In the genomic region with DNA sequence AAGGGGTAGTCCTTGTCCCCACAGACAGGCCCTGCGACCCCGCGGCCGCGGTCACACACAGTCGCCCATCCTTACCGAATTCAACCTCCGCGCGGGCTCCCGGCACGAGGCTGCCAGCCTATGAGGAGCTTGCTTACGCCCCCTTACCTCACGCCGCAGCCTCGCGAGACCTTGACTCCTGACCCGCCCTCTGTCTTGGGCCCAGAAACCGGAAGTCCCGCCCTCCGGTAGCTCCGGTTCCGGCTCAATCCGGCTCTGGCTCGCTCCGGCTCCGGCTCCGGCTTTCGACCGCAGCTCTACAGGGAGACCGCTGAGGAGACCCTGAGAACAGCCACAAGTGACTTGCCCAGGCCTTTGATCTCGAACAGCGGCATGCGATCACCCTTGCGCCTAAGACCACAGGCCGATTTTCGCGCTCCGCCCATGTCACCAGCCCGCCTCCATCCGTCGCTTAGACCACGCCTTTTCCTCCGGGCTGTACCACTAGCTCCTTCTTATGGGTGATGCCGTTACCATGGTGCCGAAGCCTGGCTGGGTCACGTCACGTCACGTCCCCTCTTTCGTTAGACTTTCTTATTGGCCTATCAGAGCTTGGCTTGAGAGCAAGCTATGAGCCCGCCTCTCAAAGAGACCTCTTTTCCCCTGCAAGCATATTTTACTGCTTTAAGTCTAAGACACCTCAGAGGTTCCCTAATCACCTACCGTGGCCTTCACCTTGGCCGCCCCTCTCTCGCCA, we compare ENCODE assay signal across 8 mouse cellular contexts. TPM values are rescaled to one million over a fixed set of nuclear protein-coding genes. Genes with fewer than 3 reads are reported as not detected.
DNase-seq lines count a peak whose midpoint lies in the region; ATAC-seq and TF ChIP-seq lines count a peak whose summit lies in the region.

Siah1b (minus strand) TSS at position 454 of the 736 bp plus-strand sequence.

- peak within 1 kb of the TSS; percentile 86 for H3K4me3 ChIP-seq in E14TG2a.4 (replicated peaks; ENCODE audit: low read length)
- peak within 1 kb of the TSS; percentile 56 for H3K4me3 ChIP-seq in forebrain, embryonic 12.5 days (replicated peaks)
- H3K4me3 ChIP-seq in heart, postnatal 0 days (ENCODE audit: low read depth, low read length): peak within 1 kb of the TSS; percentile 52
- peak within 1 kb of the TSS; percentile 80 for H3K4me3 ChIP-seq in liver, embryonic 16.5 days (ENCODE audit: low read depth, low read length)
- peak within 1 kb of the TSS; percentile 54 for H3K4me3 ChIP-seq in neural tube, embryonic 13.5 days
- H3K4me3 ChIP-seq in testis, adult 2 months (ENCODE audit: control insufficient read depth, low read depth, low read length): peak within 1 kb of the TSS; percentile 91

- peak; percentile 87 for DNase-seq in c-Kit-positive CD71-positive TER-119-positive erythroid progenitor cells, embryonic 14.5 days (ENCODE audit: low spot score)
- DNase-seq in heart, postnatal 0 days (ENCODE audit: low spot score): peak; percentile 92
- peak; percentile 92 to 95 for DNase-seq in kidney, postnatal 4 days

- WGBS in forebrain, embryonic 12.5 days: 26% methylated on average over 52 of the region's 54 CpGs
- 24% methylated on average over 46 of the region's 54 CpGs for WGBS in heart, postnatal 0 days
- WGBS in liver, embryonic 16.5 days (ENCODE audit: insufficient replicate concordance): 31% methylated on average over 53 of the region's 54 CpGs
- 38% methylated on average over 54 of the region's 54 CpGs for WGBS in neural tube, embryonic 13.5 days

- H3K27ac ChIP-seq in forebrain, embryonic 12.5 days: peak within 1 kb of the TSS; percentile 83
- H3K27ac ChIP-seq in heart, postnatal 0 days (ENCODE audit: low read depth): peak within 1 kb of the TSS; percentile 76
- peak within 1 kb of the TSS; percentile 86 for H3K27ac ChIP-seq in liver, embryonic 16.5 days (ENCODE audit: low read length)
- peak within 1 kb of the TSS; percentile 89 for H3K27ac ChIP-seq in neural tube, embryonic 13.5 days (replicated peaks)
- peak within 1 kb of the TSS; percentile 87 for H3K27ac ChIP-seq in testis, adult 2 months (ENCODE audit: control insufficient read depth, insufficient read depth, low read depth, low read length)

- peaks cover 14% of the 10 kb centered on the region for H3K4me1 ChIP-seq in E14TG2a.4 (replicated peaks; ENCODE audit: low read depth, low read length)
- peaks cover 5% of the 10 kb centered on the region; the same call in 1 of the 2 replicates for H3K4me1 ChIP-seq in forebrain, embryonic 12.5 days
- no peaks in the 10 kb centered on the region for H3K4me1 ChIP-seq in heart, postnatal 0 days (ENCODE audit: control insufficient read depth, insufficient read depth)
- H3K4me1 ChIP-seq in liver, embryonic 16.5 days (ENCODE audit: control insufficient read depth, low read depth, low read length): no peaks in the 10 kb centered on the region; the same call in none of the 2 replicates
- H3K4me1 ChIP-seq in neural tube, embryonic 13.5 days (replicated peaks): peaks cover 6% of the 10 kb centered on the region
- H3K4me1 ChIP-seq in testis, adult 2 months (ENCODE audit: control insufficient read depth, insufficient read depth, low read length): no peaks in the 10 kb centered on the region

- no peaks in the 10 kb centered on the region for H3K27me3 ChIP-seq in E14TG2a.4 (ENCODE audit: insufficient read depth, low read length)
- H3K27me3 ChIP-seq in forebrain, embryonic 12.5 days: peaks cover 11% of the 10 kb centered on the region
- H3K27me3 ChIP-seq in heart, postnatal 0 days (ENCODE audit: control insufficient read depth, insufficient read depth, low read length): no peaks in the 10 kb centered on the region
- no peaks in the 10 kb centered on the region for H3K27me3 ChIP-seq in liver, embryonic 16.5 days (ENCODE audit: control insufficient read depth, insufficient read depth, low read depth, low read length)
- H3K27me3 ChIP-seq in neural tube, embryonic 13.5 days: peaks cover 23% of the 10 kb centered on the region
- H3K27me3 ChIP-seq in testis, adult 2 months (ENCODE audit: control insufficient read depth, insufficient read depth, low read length): no peaks in the 10 kb centered on the region

- peak; percentile 28; the same call in 1 of the 2 replicates for TF ChIP-seq POLR2A in testis, adult 2 months (IDR thresholded peaks at IDR 0.05; ENCODE audit: control insufficient read depth, low read depth, low read length)

- peak within 1 kb of the TSS; percentile 53 for H3K9ac ChIP-seq in forebrain, embryonic 12.5 days
- H3K9ac ChIP-seq in heart, postnatal 0 days (replicated peaks; ENCODE audit: low read depth, low read length): peak within 1 kb of the TSS; percentile 46
- peak within 1 kb of the TSS; percentile 80 for H3K9ac ChIP-seq in liver, embryonic 16.5 days (ENCODE audit: low read depth, low read length)
- H3K9ac ChIP-seq in neural tube, embryonic 13.5 days: peak within 1 kb of the TSS; percentile 62

- TF ChIP-seq CTCF in E14TG2a.4 (conservative IDR thresholded peaks at IDR 0.05; ENCODE audit: low read length): no peak
- no peak for TF ChIP-seq CTCF in heart, postnatal 0 days (IDR thresholded peaks at IDR 0.05; ENCODE audit: low read depth)
- no peak for TF ChIP-seq CTCF in testis, adult 2 months (IDR thresholded peaks at IDR 0.05; ENCODE audit: control insufficient read depth, insufficient read depth, insufficient replicate concordance, low read depth, low read length)

- H3K9me3 ChIP-seq in E14TG2a.4 (ENCODE audit: low read length): no peaks in the 10 kb centered on the region
- no peaks in the 10 kb centered on the region for H3K9me3 ChIP-seq in forebrain, embryonic 12.5 days
- no peaks in the 10 kb centered on the region for H3K9me3 ChIP-seq in heart, postnatal 0 days (replicated peaks; ENCODE audit: control insufficient read depth, low read length)
- H3K9me3 ChIP-seq in liver, embryonic 16.5 days (replicated peaks; ENCODE audit: control insufficient read depth, low read length): no peaks in the 10 kb centered on the region
- no peaks in the 10 kb centered on the region for H3K9me3 ChIP-seq in neural tube, embryonic 13.5 days

- peaks cover 36% of the 10 kb centered on the region for H3K36me3 ChIP-seq in E14TG2a.4 (ENCODE audit: insufficient read depth, low read length)
- peaks cover 9% of the 10 kb centered on the region; the same call in 1 of the 2 replicates for H3K36me3 ChIP-seq in forebrain, embryonic 12.5 days (replicated peaks)
- H3K36me3 ChIP-seq in heart, postnatal 0 days (replicated peaks; ENCODE audit: control insufficient read depth, insufficient read depth, low read length): no peaks in the 10 kb centered on the region
- peaks cover 2% of the 10 kb centered on the region; the same call in 1 of the 2 replicates for H3K36me3 ChIP-seq in liver, embryonic 16.5 days (ENCODE audit: control insufficient read depth, insufficient read depth)
- H3K36me3 ChIP-seq in neural tube, embryonic 13.5 days: peaks cover 3% of the 10 kb centered on the region; the same call in 1 of the 2 replicates
- no peaks in the 10 kb centered on the region for H3K36me3 ChIP-seq in testis, adult 2 months (ENCODE audit: control insufficient read depth, insufficient read depth, low read length)

- no peak for TF ChIP-seq EP300 in heart, postnatal 0 days (IDR thresholded peaks at IDR 0.05; ENCODE audit: low read depth)

- peak; percentile 99 for ATAC-seq in forebrain, embryonic 12.5 days (ENCODE audit: low FRiP score)
- ATAC-seq in heart, postnatal 0 days (ENCODE audit: insufficient read depth, low read depth): peak; percentile 98
- peak; percentile 96 for ATAC-seq in liver, embryonic 16.5 days (ENCODE audit: low read depth)
- peak; percentile 100 for ATAC-seq in neural tube, embryonic 13.5 days (ENCODE audit: low read depth)

- H3K4me2 ChIP-seq in forebrain, embryonic 12.5 days: peak within 1 kb of the TSS; percentile 59
- H3K4me2 ChIP-seq in heart, postnatal 0 days (ENCODE audit: low read depth, low read length): peak within 1 kb of the TSS; percentile 77
- H3K4me2 ChIP-seq in liver, embryonic 16.5 days (ENCODE audit: low read depth, low read length): peak within 1 kb of the TSS; percentile 77
- peak within 1 kb of the TSS; percentile 74 for H3K4me2 ChIP-seq in neural tube, embryonic 13.5 days

RNA-seq across cellular contexts. Expression of gene Siah1b, which starts in this region (rescaled TPM):
- 45.2 and 46.6 TPM in 2 replicates for polyA plus RNA-seq in forebrain, embryonic 12.5 days (2016; fragmentation: Nextera tagmentation; extraction: Ambion mirVana)
- 8.3 and 14.2 TPM in 2 replicates for total RNA-seq in heart, postnatal 0 days (2014; rRNA removed; ENCODE audit: low replicate concordance)
- polyA plus RNA-seq in heart, postnatal 0 days (2015; fragmentation: Nextera tagmentation; extraction: Ambion mirVana): 10.3 and 10.5 TPM in 2 replicates
- 13.1 and 13.8 TPM in 2 replicates for polyA plus RNA-seq in liver, embryonic 16.5 days (2015; fragmentation: Nextera tagmentation; extraction: Ambion mirVana)
- polyA plus RNA-seq in neural tube, embryonic 13.5 days (2015; fragmentation: Nextera tagmentation; extraction: Ambion mirVana): 24.1 and 24.3 TPM in 2 replicates
- 6.0 and 6.5 TPM in 2 replicates for polyA plus RNA-seq in testis, adult 2 months (2012; rRNA removed)

Comparison
In these comparisons a context has a peak if more than half of its experiments do, and no peak if none do; other contexts are left out.
1. Peak in every context shown above with its lines: DNase-seq, ATAC-seq, H3K4me3 ChIP-seq and H3K27ac ChIP-seq.